ENCODE assay signal across 8 mouse cellular contexts in the genomic region with DNA sequence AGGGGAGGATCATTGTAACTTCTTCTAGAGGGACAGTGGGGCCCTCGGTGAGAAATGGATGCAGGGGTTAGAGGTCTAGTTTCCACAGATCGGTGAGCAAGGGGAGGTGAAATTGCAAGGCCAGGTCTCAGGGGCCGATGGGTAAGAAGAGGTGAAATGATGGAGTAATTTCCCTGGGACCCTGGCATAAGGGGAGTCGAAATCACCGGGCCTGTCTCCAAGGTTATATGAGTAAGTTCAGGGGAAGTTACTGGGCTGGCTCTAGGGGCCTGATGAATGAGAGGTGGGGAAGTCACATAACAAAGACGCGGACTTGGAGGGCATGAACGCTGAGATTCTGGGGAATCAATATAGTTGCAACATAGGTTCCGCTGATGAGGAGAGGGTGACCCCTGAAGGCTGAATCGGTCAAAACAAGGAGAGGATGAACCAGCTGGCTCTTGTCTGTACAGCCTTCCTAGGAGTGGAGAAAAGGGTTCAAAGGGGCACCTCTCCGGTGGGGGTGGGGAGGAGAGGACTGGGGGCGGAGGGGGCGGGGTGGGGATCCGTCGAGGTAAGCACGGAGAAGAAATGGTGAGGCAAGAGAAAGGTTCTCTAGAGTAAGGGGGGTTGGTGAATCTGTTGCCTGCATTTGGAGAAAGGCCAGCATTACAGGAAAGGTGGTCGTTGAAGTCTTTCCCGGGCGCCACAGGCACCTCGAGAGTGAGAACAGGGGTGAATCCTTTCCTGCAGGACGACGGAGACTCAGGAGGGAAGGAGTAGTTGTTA. TPM values are rescaled to one million over a fixed set of nuclear protein-coding genes. Genes with fewer than 3 reads are reported as not detected.
A peak's percentile ranks its signal among the peaks of the same experiment; 100 is the strongest.
DNase-seq lines count a peak whose midpoint lies in the region; ATAC-seq lines count a peak whose summit lies in the region.

No protein-coding gene starts in this region.

- peak; percentile 69; the same call in 1 of the 2 replicates for ATAC-seq in lung, embryonic 15.5 days (ENCODE audit: borderline replicate concordance, extremely low read depth, low FRiP score, low TSS enrichment)
- ATAC-seq in neural tube, embryonic 15.5 days (ENCODE audit: low FRiP score) = peak; percentile 66

- no peaks in the 10 kb centered on the region for H3K9me3 ChIP-seq in lung, embryonic 15.5 days
- no peaks in the 10 kb centered on the region for H3K9me3 ChIP-seq in neural tube, embryonic 15.5 days (replicated peaks)

- DNase-seq in urinary bladder, postnatal 14 days (ENCODE audit: low spot score) = peak; percentile 35
- DNase-seq in urinary bladder, postnatal 10 days (ENCODE audit: low spot score) = no peak
- DNase-seq in cerebellum, adult 9-10 months = peak; percentile 59
- DNase-seq in forelimb bud, embryonic 11.5 days (ENCODE audit: low read depth, low spot score) = peak; percentile 13
- peak; percentile 61 for DNase-seq in kidney, adult 18-20 months
- DNase-seq in layer of hippocampus, adult 9-11 months = no peak

- H3K9ac ChIP-seq in lung, embryonic 15.5 days = peak overlapping the region; percentile 33
- H3K9ac ChIP-seq in neural tube, embryonic 15.5 days (replicated peaks) = peak overlapping the region; percentile 57

- H3K4me3 ChIP-seq in lung, embryonic 15.5 days = peak overlapping the region; percentile 60
- H3K4me3 ChIP-seq in neural tube, embryonic 15.5 days (replicated peaks) = peak overlapping the region; percentile 64

- WGBS in lung, embryonic 15.5 days = 5% methylated on average over 22 of the region's 22 CpGs
- WGBS in neural tube, embryonic 15.5 days = 9% methylated on average over 22 of the region's 22 CpGs

- H3K27ac ChIP-seq in lung, embryonic 15.5 days = peak overlapping the region; percentile 97
- peak overlapping the region; percentile 92 for H3K27ac ChIP-seq in neural tube, embryonic 15.5 days (replicated peaks)

- H3K27me3 ChIP-seq in lung, embryonic 15.5 days = no peaks in the 10 kb centered on the region
- H3K27me3 ChIP-seq in neural tube, embryonic 15.5 days (replicated peaks) = no peaks in the 10 kb centered on the region

- 0 out of 2 replicates have a peak, but pooled peaks cover 1% of the 10 kb centered on the region for H3K36me3 ChIP-seq in lung, embryonic 15.5 days
- H3K36me3 ChIP-seq in neural tube, embryonic 15.5 days = no peaks in the 10 kb centered on the region

- peak overlapping the region; percentile 82 for H3K4me2 ChIP-seq in lung, embryonic 15.5 days
- H3K4me2 ChIP-seq in neural tube, embryonic 15.5 days = peak overlapping the region; percentile 81

- H3K4me1 ChIP-seq in lung, embryonic 15.5 days = peaks cover 34% of the 10 kb centered on the region
- H3K4me1 ChIP-seq in neural tube, embryonic 15.5 days = peaks cover 18% of the 10 kb centered on the region

RNA-seq across cellular contexts. Expression of a gene that starts 1.0 kb away (rescaled TPM):
- 24.6 and 24.8 TPM in 2 replicates for polyA plus RNA-seq in lung, embryonic 15.5 days (2015; fragmentation: Nextera tagmentation; extraction: Ambion mirVana)
- polyA plus RNA-seq in neural tube, embryonic 15.5 days (2015; fragmentation: Nextera tagmentation; extraction: Ambion mirVana) = 13.1 and 13.5 TPM in 2 replicates

RNA-seq across cellular contexts. Expression of a gene that starts 22.2 kb away (rescaled TPM):
- polyA plus RNA-seq in lung, embryonic 15.5 days (2015; fragmentation: Nextera tagmentation; extraction: Ambion mirVana) = 469 and 488 TPM in 2 replicates
- polyA plus RNA-seq in neural tube, embryonic 15.5 days (2015; fragmentation: Nextera tagmentation; extraction: Ambion mirVana) = 499 and 535 TPM in 2 replicates

RNA-seq across cellular contexts. Expression of a gene that starts 22.4 kb away (rescaled TPM):
- polyA plus RNA-seq in lung, embryonic 15.5 days (2015; fragmentation: Nextera tagmentation; extraction: Ambion mirVana) = 70.9 and 71.5 TPM in 2 replicates
- polyA plus RNA-seq in neural tube, embryonic 15.5 days (2015; fragmentation: Nextera tagmentation; extraction: Ambion mirVana) = 70.9 and 73.3 TPM in 2 replicates

RNA-seq across cellular contexts. Expression of a gene that starts 35.0 kb away (rescaled TPM):
- polyA plus RNA-seq in lung, embryonic 15.5 days (2015; fragmentation: Nextera tagmentation; extraction: Ambion mirVana) = 8.9 and 10.2 TPM in 2 replicates
- 18.9 and 22.8 TPM in 2 replicates for polyA plus RNA-seq in neural tube, embryonic 15.5 days (2015; fragmentation: Nextera tagmentation; extraction: Ambion mirVana)

Comparison
In these comparisons a context has a peak if more than half of its experiments do, and no peak if none do; other contexts are left out.
1. DNase-seq: peak in urinary bladder, postnatal 14 days (single experiment), cerebellum, adult 9-10 months (single experiment), forelimb bud, embryonic 11.5 days (single experiment) and kidney, adult 18-20 months (single experiment); none in urinary bladder, postnatal 10 days (single experiment) and layer of hippocampus, adult 9-11 months (single experiment).